Mouse (Mus musculus) ES-E14 (cell line): ENCODE data around the gene Shoc2. TPM values are rescaled to one million over a fixed set of nuclear protein-coding genes. Genes with fewer than 3 reads are reported as not detected.

Experiments used
- DNase-seq: peaks from one replicate; pipeline ENCODE4 v3.0.0-alpha.2; 2013; ENCODE audit warnings: low read depth, low spot score
- H3K27ac ChIP-seq: 2 replicates; pipeline ENCODE4 v1.5.1; 2012; ENCODE audit warnings: low read depth, mild to moderate bottlenecking, low read length, moderate library complexity, mixed read lengths; ENCODE audit not compliant: poor library complexity, insufficient read depth, severe bottlenecking
- H3K36me3 ChIP-seq: 2 replicates; pipeline ENCODE4 v1.6.1; 2012; ENCODE audit warnings: mild to moderate bottlenecking, low read length, moderate library complexity, mixed read lengths; ENCODE audit not compliant: control insufficient read depth, poor library complexity, insufficient read depth, severe bottlenecking
- H3K4me1 ChIP-seq, 2 experiments: fragments of 150-350 bp in 1 of 2; sonication (generic) in 1 of 2; 2 replicates each; pipeline ENCODE4 v1.6.1; 2012; ENCODE audit warnings: low read length in 2 of 2, mild to moderate bottlenecking in 1 of 2, mixed read lengths in 1 of 2; ENCODE audit not compliant: control insufficient read depth in 2 of 2, insufficient read depth in 2 of 2, poor library complexity in 1 of 2
- H3K4me3 ChIP-seq, 2 experiments: fragments of 150-350 bp in 1 of 2; sonication (generic) in 1 of 2; 2 replicates each; pipeline ENCODE4 v1.5.1; 2012; ENCODE audit warnings: low read length in 2 of 2, low read depth in 1 of 2, mild to moderate bottlenecking in 1 of 2, mixed read lengths in 1 of 2; ENCODE audit not compliant: insufficient read depth in 1 of 2, poor library complexity in 1 of 2, severe bottlenecking in 1 of 2
- H3K9ac ChIP-seq: 2 replicates; pipeline ENCODE4 v1.6.1; 2012; ENCODE audit warnings: low read depth, mild to moderate bottlenecking, low read length, mixed read lengths; ENCODE audit not compliant: poor library complexity, insufficient read depth, severe bottlenecking
- H3K9me3 ChIP-seq: fragments of 150-350 bp; sonication (generic); 2 replicates; pipeline ENCODE4 v1.6.1; 2012; ENCODE audit warnings: low read depth, mild to moderate bottlenecking, low read length; ENCODE audit not compliant: control insufficient read depth, insufficient read depth
- CHD2 ChIP-seq: IDR thresholded peaks from 2 replicates; pipeline ENCODE4 v1.6.1; 2014; ENCODE audit warnings: mild to moderate bottlenecking, low read depth, low read length, inconsistent platforms
- HCFC1 ChIP-seq: IDR thresholded peaks from 2 replicates; pipeline ENCODE4 v1.6.1; 2012; ENCODE audit warnings: low read length, inconsistent platforms, borderline replicate concordance; ENCODE audit not compliant: insufficient read depth
- MAFK ChIP-seq: IDR thresholded peaks from 2 replicates; pipeline ENCODE4 v1.6.1; 2014; ENCODE audit warnings: mild to moderate bottlenecking, low read depth, low read length, inconsistent platforms; ENCODE audit not compliant: insufficient read depth
- ZC3H11A ChIP-seq: IDR thresholded peaks from 2 replicates; pipeline ENCODE4 v1.6.1; 2012; ENCODE audit warnings: low read depth, mild to moderate bottlenecking, inconsistent platforms, low read length, borderline replicate concordance
- ZNF384 ChIP-seq: IDR thresholded peaks from 2 replicates; pipeline ENCODE4 v1.6.1; 2012; ENCODE audit warnings: low read depth, low read length, inconsistent platforms
- in situ Hi-C, 2 experiments: fragments of 600-800 bp; cut with MboI; formaldehyde crosslinking; loops; one replicate each; pipeline ENCODE4 v1.15.1; 2025; ENCODE audit warnings: low sequenced_read_pairs in 2 of 2, inconsistent platforms in 1 of 2; ENCODE audit not compliant: unreplicated experiment in 2 of 2
- total RNA-seq: library from RNA; depleted of rRNA; stranded (reverse); fragments of 300-350 nt; gene quantifications from 2 replicates; pipeline ENCODE4 v1.2.3, GENCODE M21; 2012

The Shoc2 gene
- total RNA-seq, 1 experiment = 26.6 TPM

GRCm38 (mm10) chr19:54035100-54035499 lies 91.0 kb downstream of the Shoc2 start:
- Histone ChIP-seq H3K4me1 (no peaks in the 10 kb centered on the region), H3K9ac (no peak overlapping the region), H3K4me3 (no peak overlapping the region), H3K36me3 (peaks cover 2% of the 10 kb centered on the region), H3K27ac (no peak overlapping the region), H3K9me3 (no peaks in the 10 kb centered on the region)
- DNase-seq = no peak
- TF ChIP-seq ZNF384 (no peak), MAFK (no peak), CHD2 (no peak), ZC3H11A (no peak), HCFC1 (no peak)
- in situ Hi-C loops = loop anchor here in 1 of 2 experiments (25.0 kb wide), 1 partner anchor 1027 kb away; no protein-coding TSS in a partner anchor

- no peak for TF ChIP-seq MAFK
- no peak for TF ChIP-seq HCFC1
- no peak for TF ChIP-seq ZC3H11A
- no peak for TF ChIP-seq CHD2
- no peak for TF ChIP-seq ZNF384
- H3K9ac ChIP-seq = no peak overlapping the region
- in situ Hi-C loops = loop anchor here in 1 of 2 experiments (25.0 kb wide), 1 partner anchor 1023 kb away; no protein-coding TSS in a partner anchor
- H3K4me1 ChIP-seq = peaks cover 0 to 2% of the 10 kb centered on the region in 2 experiments; a peak in 1 of 4 replicates
- no peak overlapping the region for H3K27ac ChIP-seq
- peaks cover 2% of the 10 kb centered on the region; the same call in 1 of the 2 replicates for H3K36me3 ChIP-seq
- no peaks in the 10 kb centered on the region for H3K9me3 ChIP-seq
- no peak overlapping the region for H3K4me3 ChIP-seq
- DNase-seq = no peak
Measured at GRCm38 (mm10) chr19:54039441-54039840, 95.3 kb downstream of the Shoc2 start.

DNA sequence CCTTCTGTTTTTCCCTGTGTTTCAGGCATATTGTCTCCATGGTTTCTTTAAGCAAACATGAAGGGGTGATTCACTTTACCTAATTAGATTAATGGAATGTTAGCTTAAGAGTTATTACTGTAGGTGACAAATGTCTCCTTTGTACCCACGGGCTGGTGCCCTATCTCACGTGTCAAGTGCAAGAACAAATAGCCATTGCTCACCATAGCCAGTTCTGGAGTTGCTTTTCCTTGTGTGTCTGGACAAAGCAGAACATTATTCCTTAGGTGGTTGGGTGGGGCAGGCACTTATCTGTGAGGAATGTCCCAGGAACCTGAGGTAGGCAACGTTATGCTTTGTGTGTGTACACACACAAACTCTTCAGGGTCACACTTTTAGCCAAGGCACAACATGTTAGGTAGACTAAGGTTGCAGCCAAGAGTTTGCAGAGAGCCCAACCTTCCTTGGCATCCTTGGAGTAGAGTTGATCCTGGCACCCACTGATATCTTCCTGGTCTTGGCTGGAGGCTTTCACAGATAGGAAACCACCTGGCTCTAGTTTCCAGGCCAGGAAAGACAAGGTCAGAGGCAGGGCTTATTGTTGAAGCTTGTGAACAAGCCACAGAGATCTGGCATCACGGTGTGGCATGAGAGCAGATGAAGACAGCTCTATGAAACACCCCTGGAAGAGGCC lies 96.4 kb downstream of the Shoc2 start:
- DNase-seq = no peak
- Histone ChIP-seq H3K9me3 (no peaks in the 10 kb centered on the region), H3K4me1 (peaks cover 0 to 2% of the 10 kb centered on the region in 2 experiments; a peak in 1 of 4 replicates), H3K27ac (no peak overlapping the region), H3K36me3 (no peaks in the 10 kb centered on the region), H3K4me3 (no peak overlapping the region), H3K9ac (no peak overlapping the region)
- in situ Hi-C loops = loop anchor here in 1 of 2 experiments (25.0 kb wide), 1 partner anchor 1022 kb away; no protein-coding TSS in a partner anchor
- TF ChIP-seq ZC3H11A = no peak
- no peak for TF ChIP-seq ZNF384
- TF ChIP-seq CHD2 = no peak
- TF ChIP-seq HCFC1 = no peak
- no peak for TF ChIP-seq MAFK

DNA sequence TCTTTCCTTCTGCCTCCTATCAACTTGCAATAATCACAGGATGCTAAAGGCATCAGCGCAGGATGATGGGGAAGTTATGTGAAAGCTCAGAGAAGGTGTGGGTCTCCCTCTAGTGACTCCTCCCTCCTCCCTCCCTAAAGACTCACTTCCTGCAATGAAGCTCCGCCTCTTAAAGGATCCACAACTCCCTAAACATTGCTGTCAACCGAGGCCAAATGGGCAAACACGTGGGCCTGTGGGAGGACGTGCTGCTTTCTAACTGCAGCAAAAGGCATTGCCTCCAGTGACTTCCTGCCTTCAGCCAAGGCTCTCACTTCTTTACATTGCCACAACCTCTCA lies 96.9 kb downstream of the Shoc2 start:
- Histone ChIP-seq H3K9ac (no peak overlapping the region), H3K27ac (no peak overlapping the region), H3K36me3 (no peaks in the 10 kb centered on the region), H3K4me1 (peaks cover 0 to 4% of the 10 kb centered on the region in 2 experiments; a peak in 2 of 4 replicates), H3K9me3 (no peaks in the 10 kb centered on the region), H3K4me3 (no peak overlapping the region)
- TF ChIP-seq HCFC1 (no peak), CHD2 (no peak), MAFK (no peak), ZNF384 (no peak), ZC3H11A (no peak)
- DNase-seq = no peak
- in situ Hi-C loops = loop anchor here in 1 of 2 experiments (25.0 kb wide), 1 partner anchor 1021 kb away; no protein-coding TSS in a partner anchor
